Mouse (Mus musculus) MEL (cell line): ENCODE results near the gene Usp32. TPM values are rescaled to one million over a fixed set of nuclear protein-coding genes. Genes with fewer than 3 reads are reported as not detected.

Source experiments
- DNase-seq: peaks from one replicate; pipeline ENCODE4 v3.0.0; 2011; ENCODE audit warnings: low read depth, low spot score
- H3K27ac ChIP-seq: 2 replicates; pipeline ENCODE4 v1.5.1; 2012; ENCODE audit warnings: low read depth, mild to moderate bottlenecking, control low read depth, low read length, moderate library complexity; ENCODE audit not compliant: control insufficient read depth
- H3K27me3 ChIP-seq, 2 experiments: fragments of 150-350 bp in 1 of 2; sonication (generic) in 1 of 2; 2 replicates each; pipeline ENCODE4 v1.6.1; 2012; ENCODE audit warnings: low read length in 2 of 2, mild to moderate bottlenecking in 2 of 2, improper control_type of control experiment in 1 of 2, moderate library complexity in 1 of 2; ENCODE audit not compliant: insufficient read depth in 2 of 2, control insufficient read depth in 1 of 2
- H3K36me3 ChIP-seq, 2 experiments: 2 replicates each; pipeline ENCODE4 v1.6.1; 2012 to 2014; ENCODE audit warnings: low read length in 2 of 2, improper control_type of control experiment in 1 of 2, inconsistent platforms in 1 of 2, mild to moderate bottlenecking in 1 of 2; ENCODE audit not compliant: insufficient read depth in 2 of 2, control insufficient read depth in 1 of 2
- H3K4me1 ChIP-seq, 2 experiments: fragments of 150-350 bp in 1 of 2; sonication (generic) in 1 of 2; 2 replicates each; pipeline ENCODE4 v1.6.1; 2012; ENCODE audit warnings: low read length in 2 of 2, improper control_type of control experiment in 1 of 2, mild to moderate bottlenecking in 1 of 2; ENCODE audit not compliant: insufficient read depth in 2 of 2, control insufficient read depth in 1 of 2
- H3K4me3 ChIP-seq, 2 experiments: fragments of 150-350 bp in 1 of 2; sonication (generic) in 1 of 2; 2 replicates each; pipeline ENCODE4 v1.5.1; 2012; ENCODE audit warnings: low read depth in 2 of 2, low read length in 2 of 2, mild to moderate bottlenecking in 2 of 2, moderate library complexity in 2 of 2, control low read depth in 1 of 2, improper control_type of control experiment in 1 of 2; ENCODE audit not compliant: control insufficient read depth in 1 of 2, insufficient read depth in 1 of 2
- H3K79me2 ChIP-seq: 2 replicates; pipeline ENCODE4 v1.6.1; 2012; ENCODE audit warnings: mild to moderate bottlenecking, low read length, moderate library complexity; ENCODE audit not compliant: control insufficient read depth, poor library complexity, insufficient read depth
- H3K9ac ChIP-seq: 2 replicates; pipeline ENCODE4 v1.6.1; 2012; ENCODE audit warnings: low read depth, mild to moderate bottlenecking, control low read depth, low read length, moderate library complexity; ENCODE audit not compliant: control insufficient read depth, poor library complexity, severe bottlenecking
- H3K9me3 ChIP-seq: fragments of 150-350 bp; sonication (generic); replicated peaks from 2 replicates; pipeline ENCODE4 v1.6.1; 2012; ENCODE audit warnings: mild to moderate bottlenecking, low read length, improper control_type of control experiment, moderate library complexity; ENCODE audit not compliant: insufficient read depth
- BHLHE40 ChIP-seq: IDR thresholded peaks from 2 replicates; pipeline ENCODE4 v1.6.1; 2012; ENCODE audit warnings: low read depth, mild to moderate bottlenecking, inconsistent platforms, low read length, improper control_type of control experiment, borderline replicate concordance
- CHD2 ChIP-seq: IDR thresholded peaks from 2 replicates; pipeline ENCODE4 v1.6.1; 2011; ENCODE audit warnings: low read length, improper control_type of control experiment
- E2F4 ChIP-seq: IDR thresholded peaks from 2 replicates; pipeline ENCODE4 v1.6.1; 2011; ENCODE audit warnings: low read depth, low read length, improper control_type of control experiment, borderline replicate concordance
- ELF1 ChIP-seq: IDR thresholded peaks from 2 replicates; pipeline ENCODE4 v1.6.1; 2014; ENCODE audit warnings: low read depth, mild to moderate bottlenecking, inconsistent platforms, low read length, improper control_type of control experiment, moderate library complexity
- GABPA ChIP-seq: IDR thresholded peaks from 2 replicates; pipeline ENCODE4 v1.6.1; 2012; ENCODE audit warnings: low read depth, mild to moderate bottlenecking, inconsistent platforms, low read length, improper control_type of control experiment, moderate library complexity
- KAT2A ChIP-seq: conservative IDR thresholded peaks from 2 replicates; pipeline ENCODE4 v1.6.1; 2012; ENCODE audit warnings: low read depth, low read length, improper control_type of control experiment, inconsistent platforms
- MAX ChIP-seq: IDR thresholded peaks from 2 replicates; pipeline ENCODE4 v1.6.1; 2011; ENCODE audit warnings: low read length, improper control_type of control experiment
- MAZ ChIP-seq: IDR thresholded peaks from 2 replicates; pipeline ENCODE4 v1.6.1; 2012; ENCODE audit warnings: low read depth, mild to moderate bottlenecking, inconsistent platforms, low read length, improper control_type of control experiment
- MEF2A ChIP-seq: IDR thresholded peaks from 2 replicates; pipeline ENCODE4 v1.6.1; 2014; ENCODE audit warnings: low read depth, mild to moderate bottlenecking, inconsistent platforms, low read length, improper control_type of control experiment; ENCODE audit not compliant: poor library complexity, insufficient replicate concordance, severe bottlenecking; ENCODE audit errors: extremely low read depth
- MXI1 ChIP-seq: IDR thresholded peaks from 2 replicates; pipeline ENCODE4 v1.6.1; 2011; ENCODE audit warnings: mild to moderate bottlenecking, low read depth, low read length, improper control_type of control experiment
- MYB ChIP-seq: IDR thresholded peaks from 2 replicates; pipeline ENCODE4 v1.6.1; 2011; ENCODE audit warnings: mild to moderate bottlenecking, low read depth, low read length, improper control_type of control experiment
- MYC ChIP-seq: IDR thresholded peaks from 2 replicates; pipeline ENCODE4 v1.6.1; 2011; ENCODE audit warnings: low read depth, mild to moderate bottlenecking, low read length, improper control_type of control experiment, moderate library complexity
- NRF1 ChIP-seq: IDR thresholded peaks from 2 replicates; pipeline ENCODE4 v1.6.1; 2014; ENCODE audit warnings: low read depth, mild to moderate bottlenecking, inconsistent platforms, low read length, improper control_type of control experiment, moderate library complexity; ENCODE audit not compliant: poor library complexity, insufficient read depth, severe bottlenecking
- POLR2A ChIP-seq, 2 experiments: IDR thresholded peaks; 2 replicates each; pipeline ENCODE4 v1.6.1; 2011 to 2012; ENCODE audit warnings: low read length in 2 of 2, mild to moderate bottlenecking in 2 of 2, control low read depth in 1 of 2, improper control_type of control experiment in 1 of 2, low read depth in 1 of 2, moderate library complexity in 1 of 2; ENCODE audit not compliant: control insufficient read depth in 1 of 2, insufficient read depth in 1 of 2, poor library complexity in 1 of 2
- POLR2AphosphoS5 ChIP-seq: IDR thresholded peaks from 2 replicates; pipeline ENCODE4 v1.6.1; 2012; ENCODE audit warnings: low read depth, borderline replicate concordance, mild to moderate bottlenecking, inconsistent platforms, low read length, moderate library complexity, mixed read lengths
- RCOR1 ChIP-seq: IDR thresholded peaks from 2 replicates; pipeline ENCODE4 v1.6.1; 2012; ENCODE audit warnings: low read depth, mild to moderate bottlenecking, inconsistent platforms, low read length, improper control_type of control experiment
- TAL1 ChIP-seq: IDR thresholded peaks from 2 replicates; pipeline ENCODE4 v1.6.1; 2012; ENCODE audit warnings: mild to moderate bottlenecking, inconsistent platforms, low read length, moderate library complexity, mixed read lengths
- TBP ChIP-seq: IDR thresholded peaks from 2 replicates; pipeline ENCODE4 v1.8.0; 2011; ENCODE audit warnings: low read depth, low read length, improper control_type of control experiment
- TCF12 ChIP-seq: IDR thresholded peaks from 2 replicates; pipeline ENCODE4 v1.6.1; 2014; ENCODE audit warnings: low read depth, mild to moderate bottlenecking, inconsistent platforms, low read length, improper control_type of control experiment, moderate library complexity
- UBTF ChIP-seq: IDR thresholded peaks from 2 replicates; pipeline ENCODE4 v1.6.1; 2012; ENCODE audit warnings: low read depth, mild to moderate bottlenecking, inconsistent platforms, low read length, improper control_type of control experiment, moderate library complexity, borderline replicate concordance; ENCODE audit not compliant: insufficient read depth
- USF1 ChIP-seq: IDR thresholded peaks from 2 replicates; pipeline ENCODE4 v1.6.1; 2014; ENCODE audit warnings: low read depth, mild to moderate bottlenecking, inconsistent platforms, low read length, improper control_type of control experiment, moderate library complexity
- ZKSCAN1 ChIP-seq: IDR thresholded peaks from 2 replicates; pipeline ENCODE4 v1.6.1; 2012; ENCODE audit warnings: low read depth, mild to moderate bottlenecking, inconsistent platforms, low read length, improper control_type of control experiment, moderate library complexity
- ZMIZ1 ChIP-seq: IDR thresholded peaks from 2 replicates; pipeline ENCODE4 v1.6.1; 2012; ENCODE audit warnings: low read depth, mild to moderate bottlenecking, inconsistent platforms, low read length, improper control_type of control experiment, moderate library complexity
- ZNF384 ChIP-seq: IDR thresholded peaks from 2 replicates; pipeline ENCODE4 v1.6.1; 2012; ENCODE audit warnings: low read depth, mild to moderate bottlenecking, inconsistent platforms, low read length, improper control_type of control experiment
- polyA plus RNA-seq, 2 experiments: library from polyadenylated mRNA; stranded (reverse) in 1 of 2; unstranded in 1 of 2; fragments of >175 nt in 1 of 2; fragments of >200 nt in 1 of 2; gene quantifications; 2 replicates each; pipeline versions ENCODE4 v1.2.1 to v1.2.4; 2012; ENCODE audit warnings: low replicate concordance in 2 of 2, low read depth in 1 of 2; ENCODE audit not compliant: insufficient read length in 2 of 2, insufficient read depth in 1 of 2, missing spikeins in 1 of 2
- total RNA-seq: library from RNA; depleted of rRNA; stranded (reverse); fragments of 300-350 nt; gene quantifications from 2 replicates; pipeline ENCODE4 v1.2.3, GENCODE M21; 2012

Usp32 gene
- total and polyA plus RNA-seq, 3 experiments, result 11.3 to 11.5 TPM; not detected in 1

DNA sequence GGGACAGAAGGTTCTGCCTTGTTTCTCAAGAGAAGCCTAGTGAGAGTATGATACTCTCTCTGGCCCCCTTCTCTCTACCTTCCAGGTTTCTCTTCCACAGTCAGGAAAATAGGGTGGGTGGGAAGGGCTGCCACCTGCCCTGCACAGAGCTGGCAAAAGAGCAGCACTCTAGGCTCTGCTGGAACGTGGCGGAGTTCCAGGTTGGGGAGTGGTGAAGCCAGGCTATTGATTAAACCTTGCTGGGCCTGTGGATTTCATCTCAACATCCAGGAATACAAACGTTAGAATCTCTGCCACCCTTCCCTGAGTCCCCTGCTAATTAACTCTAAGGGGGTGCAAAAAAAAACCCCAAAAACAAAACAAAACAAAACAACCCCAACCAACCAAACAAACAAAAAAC, 191.4 kb downstream of the Usp32 start:
- Histone ChIP-seq H3K27ac (no peak overlapping the region), H3K27me3 (peaks cover 3 to 16% of the 10 kb centered on the region in 2 experiments)

DNA sequence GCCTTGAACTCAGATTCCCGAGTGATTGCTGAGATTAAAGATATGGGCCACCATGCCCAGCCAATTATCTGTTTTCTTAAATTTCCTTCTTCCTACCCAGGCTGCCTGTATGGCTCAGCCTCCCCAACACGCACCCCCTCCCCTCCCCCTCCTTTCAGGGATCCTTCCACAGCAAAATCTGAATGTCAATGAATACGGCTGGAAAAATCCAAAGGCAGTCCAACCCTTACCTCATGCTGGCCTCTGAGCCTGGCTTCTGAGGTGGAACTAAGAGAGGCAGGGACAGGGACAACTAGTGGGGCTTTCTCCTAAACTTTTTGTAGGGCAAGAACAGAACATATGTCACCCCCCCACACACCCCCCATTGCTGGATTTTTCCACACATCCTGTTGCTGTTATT, 191.8 kb downstream of the Usp32 start:
- TF ChIP-seq MEF2A (no peak), GABPA (no peak), KAT2A (no peak), POLR2AphosphoS5 (no peak), MAX (no peak), BHLHE40 (no peak), E2F4 (no peak), MAZ (no peak), ZNF384 (no peak), ELF1 (no peak), UBTF (no peak), MYB (no peak), MYC (no peak), TBP (no peak), TAL1 (no peak), NRF1 (no peak), ZKSCAN1 (no peak), MXI1 (no peak), ZMIZ1 (no peak)
- Histone ChIP-seq H3K9ac (no peak overlapping the region), H3K4me3 (no peak overlapping the region), H3K79me2 (no peaks in the 10 kb centered on the region), H3K36me3 (no peaks in the 10 kb centered on the region), H3K27ac (no peak overlapping the region), H3K4me1 (no peaks in the 10 kb centered on the region), H3K9me3 (no peaks in the 10 kb centered on the region), H3K27me3 (peaks cover 3 to 16% of the 10 kb centered on the region in 2 experiments)
- DNase-seq, result no peak

More for the DNA sequence above, 191.4 kb downstream of the Usp32 start:
- H3K79me2 ChIP-seq, result no peaks in the 10 kb centered on the region
- no peaks in the 10 kb centered on the region for H3K36me3 ChIP-seq
- no peak for DNase-seq
- no peaks in the 10 kb centered on the region for H3K4me1 ChIP-seq
- TF ChIP-seq MYB (no peak), USF1 (no peak), POLR2A (IDR thresholded peaks at IDR 0.05; ENCODE audit: control insufficient read depth in 1 of 2, insufficient read depth in 1 of 2, low read depth in 1 of 2, low read length in 2 of 2, poor library complexity in 1 of 2) (no peak), RCOR1 (no peak), CHD2 (no peak), TCF12 (no peak), MAX (no peak)
- H3K9me3 ChIP-seq, result no peaks in the 10 kb centered on the region
- no peak overlapping the region for H3K9ac ChIP-seq
- no peak overlapping the region for H3K4me3 ChIP-seq
